Mouse (Mus musculus): ENCODE data around the gene Bfsp2. TPM values are rescaled to one million over a fixed set of nuclear protein-coding genes. Genes with fewer than 3 reads are reported as not detected.

Bfsp2 gene
- polyA plus RNA-seq, 1 experiment from 2014 or later, result 2.2 TPM

DNA sequence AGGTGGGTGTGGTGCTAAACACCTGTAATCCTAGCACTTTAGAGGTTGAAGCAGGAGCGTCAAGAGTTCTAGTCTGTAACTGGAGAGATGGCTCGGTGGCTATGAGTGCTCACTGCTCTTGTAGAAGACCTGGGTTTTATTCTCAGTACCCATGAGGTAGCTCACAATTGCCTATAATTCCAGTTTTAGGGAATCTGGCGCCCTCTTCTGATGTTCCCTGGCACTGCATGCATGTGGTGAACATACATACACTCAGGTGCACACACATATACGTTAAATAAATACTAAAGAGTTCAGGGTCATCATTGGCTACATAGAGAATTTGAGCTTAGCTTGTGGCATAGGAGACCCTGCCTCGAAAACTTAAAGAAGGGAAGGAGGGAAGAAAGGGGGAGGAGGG, 35.6 kb downstream of the Bfsp2 start:
- H3K4me2 ChIP-seq (ENCODE audit: low read length), result no peak overlapping the region
- no peaks in the 10 kb centered on the region for H3K36me3 ChIP-seq (ENCODE audit: control insufficient read depth, insufficient read depth, low read length)
- no peaks in the 10 kb centered on the region for H3K27me3 ChIP-seq (ENCODE audit: control insufficient read depth, insufficient read depth, low read depth, low read length)
- H3K27ac ChIP-seq (ENCODE audit: low read length), result peak overlapping the region; percentile 48; the same call in 1 of the 2 replicates
- H3K9ac ChIP-seq (ENCODE audit: low read depth, low read length), result no peak overlapping the region
- no peak for ATAC-seq
- H3K9me3 ChIP-seq (replicated peaks; ENCODE audit: control insufficient read depth, low read length, poor library complexity, severe bottlenecking), result no peaks in the 10 kb centered on the region
- H3K4me3 ChIP-seq (ENCODE audit: low read depth, low read length), result no peak overlapping the region
- H3K4me1 ChIP-seq (ENCODE audit: control insufficient read depth, insufficient read depth, low read length), result peaks cover 22% of the 10 kb centered on the region
- WGBS, result 91% methylated on average over 5 of the region's 5 CpGs

DNA sequence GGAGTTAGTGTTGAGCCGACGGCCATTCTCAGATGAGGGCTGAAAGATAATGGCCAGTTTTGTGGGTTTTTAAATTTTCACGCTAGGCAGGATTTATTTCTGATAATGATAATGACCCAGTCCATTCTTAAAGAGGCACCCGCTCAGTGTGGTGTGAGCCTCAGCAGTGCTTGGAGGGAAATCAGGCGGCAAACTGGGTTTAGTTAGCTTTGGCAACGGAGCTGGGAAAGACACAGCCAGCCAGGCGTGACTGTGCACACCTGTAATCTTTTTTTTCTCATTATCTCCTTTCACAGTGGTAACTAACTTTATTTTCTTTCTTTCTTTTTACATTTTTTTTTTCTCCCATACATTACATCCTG, 36.4 kb downstream of the Bfsp2 start:
- H3K4me2 ChIP-seq (ENCODE audit: low read length), result peak overlapping the region; percentile 27; the same call in 1 of the 2 replicates
- peaks cover 22% of the 10 kb centered on the region for H3K4me1 ChIP-seq (ENCODE audit: control insufficient read depth, insufficient read depth, low read length)
- no peaks in the 10 kb centered on the region for H3K27me3 ChIP-seq (ENCODE audit: control insufficient read depth, insufficient read depth, low read depth, low read length)
- no peak for ATAC-seq
- H3K9ac ChIP-seq (ENCODE audit: low read depth, low read length), result no peak overlapping the region
- H3K9me3 ChIP-seq (replicated peaks; ENCODE audit: control insufficient read depth, low read length, poor library complexity, severe bottlenecking), result no peaks in the 10 kb centered on the region
- H3K27ac ChIP-seq (ENCODE audit: low read length), result peak overlapping the region; percentile 61
- 11% methylated on average over 7 of the region's 7 CpGs for WGBS
- H3K36me3 ChIP-seq (ENCODE audit: control insufficient read depth, insufficient read depth, low read length), result no peaks in the 10 kb centered on the region
- H3K4me3 ChIP-seq (ENCODE audit: low read depth, low read length), result no peak overlapping the region

GRCm38 (mm10) chr9:103443121-103443823, 36.9 kb downstream of the Bfsp2 start:
- 11% methylated on average over 13 of the region's 13 CpGs for WGBS
- Histone ChIP-seq H3K4me3 (ENCODE audit: low read depth, low read length) (no peak overlapping the region), H3K9me3 (replicated peaks; ENCODE audit: control insufficient read depth, low read length, poor library complexity, severe bottlenecking) (no peaks in the 10 kb centered on the region), H3K27me3 (ENCODE audit: control insufficient read depth, insufficient read depth, low read depth, low read length) (no peaks in the 10 kb centered on the region), H3K4me2 (ENCODE audit: low read length) (peak overlapping the region; percentile 27; the same call in 1 of the 2 replicates), H3K9ac (ENCODE audit: low read depth, low read length) (no peak overlapping the region), H3K36me3 (ENCODE audit: control insufficient read depth, insufficient read depth, low read length) (no peaks in the 10 kb centered on the region), H3K4me1 (ENCODE audit: control insufficient read depth, insufficient read depth, low read length) (peaks cover 22% of the 10 kb centered on the region), H3K27ac (ENCODE audit: low read length) (peak overlapping the region; percentile 61)
- peak; percentile 71 for ATAC-seq

DNA sequence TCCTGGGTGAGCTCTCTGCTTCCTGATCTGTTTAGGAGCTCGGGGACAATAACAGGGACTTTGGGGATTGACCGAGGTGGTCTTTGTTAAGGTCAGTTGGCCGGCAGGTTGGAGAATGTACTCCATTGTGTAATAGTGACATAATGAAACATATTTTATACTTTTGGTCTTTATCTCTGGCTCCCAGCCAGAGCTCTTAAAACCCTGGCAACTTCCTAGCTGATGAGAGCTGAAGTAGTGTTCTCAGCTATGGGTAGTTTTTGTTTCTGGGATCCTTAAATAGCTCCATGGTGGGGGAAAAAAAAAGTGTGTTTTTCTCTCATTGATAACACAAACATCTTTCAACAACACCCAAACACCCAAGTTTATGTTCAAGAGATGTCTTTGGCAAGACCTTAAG, 39.6 kb downstream of the Bfsp2 start:
- WGBS, result 58% methylated on average over 3 of the region's 3 CpGs
- no peak overlapping the region for H3K4me2 ChIP-seq (ENCODE audit: low read length)
- no peak for ATAC-seq

DNA sequence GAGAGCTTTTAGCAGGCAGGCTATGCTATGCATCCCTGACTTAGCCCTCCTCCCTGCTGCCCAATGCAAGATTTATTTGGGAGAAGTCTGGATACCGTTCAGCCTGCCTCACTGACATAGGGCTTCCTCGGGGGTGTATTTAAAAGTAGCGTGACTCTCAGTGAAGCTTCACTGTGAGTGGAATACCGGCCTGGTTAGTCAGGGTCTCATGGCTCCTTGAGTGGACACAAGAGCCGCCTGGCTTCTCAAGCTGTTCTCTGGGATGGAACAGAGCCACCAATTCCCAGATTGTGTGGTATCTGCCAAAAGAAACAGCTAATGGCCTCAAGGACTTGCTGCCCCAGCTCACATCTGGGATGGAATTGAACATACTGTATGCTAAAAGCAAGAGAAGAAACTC, 43.1 kb downstream of the Bfsp2 start:
- H3K4me1 ChIP-seq (ENCODE audit: control insufficient read depth, insufficient read depth, low read length), result peaks cover 4% of the 10 kb centered on the region; the same call in 1 of the 2 replicates
- H3K4me3 ChIP-seq (ENCODE audit: low read depth, low read length), result no peak overlapping the region
- no peaks in the 10 kb centered on the region for H3K36me3 ChIP-seq (ENCODE audit: control insufficient read depth, insufficient read depth, low read length)
- no peak overlapping the region for H3K9ac ChIP-seq (ENCODE audit: low read depth, low read length)
- no peak overlapping the region for H3K4me2 ChIP-seq (ENCODE audit: low read length)
- ATAC-seq, result no peak
- H3K27ac ChIP-seq (ENCODE audit: low read length), result no peak overlapping the region
- H3K9me3 ChIP-seq (replicated peaks; ENCODE audit: control insufficient read depth, low read length, poor library complexity, severe bottlenecking), result no peaks in the 10 kb centered on the region
- 76% methylated on average over 5 of the region's 5 CpGs for WGBS
- no peaks in the 10 kb centered on the region for H3K27me3 ChIP-seq (ENCODE audit: control insufficient read depth, insufficient read depth, low read depth, low read length)

More for the DNA sequence above, 39.6 kb downstream of the Bfsp2 start:
- H3K27ac ChIP-seq (ENCODE audit: low read length), result no peak overlapping the region
- no peaks in the 10 kb centered on the region for H3K27me3 ChIP-seq (ENCODE audit: control insufficient read depth, insufficient read depth, low read depth, low read length)
- H3K36me3 ChIP-seq (ENCODE audit: control insufficient read depth, insufficient read depth, low read length), result no peaks in the 10 kb centered on the region
- peaks cover 22% of the 10 kb centered on the region for H3K4me1 ChIP-seq (ENCODE audit: control insufficient read depth, insufficient read depth, low read length)
- no peaks in the 10 kb centered on the region for H3K9me3 ChIP-seq (replicated peaks; ENCODE audit: control insufficient read depth, low read length, poor library complexity, severe bottlenecking)
- no peak overlapping the region for H3K4me3 ChIP-seq (ENCODE audit: low read depth, low read length)
- no peak overlapping the region for H3K9ac ChIP-seq (ENCODE audit: low read depth, low read length)

DNA sequence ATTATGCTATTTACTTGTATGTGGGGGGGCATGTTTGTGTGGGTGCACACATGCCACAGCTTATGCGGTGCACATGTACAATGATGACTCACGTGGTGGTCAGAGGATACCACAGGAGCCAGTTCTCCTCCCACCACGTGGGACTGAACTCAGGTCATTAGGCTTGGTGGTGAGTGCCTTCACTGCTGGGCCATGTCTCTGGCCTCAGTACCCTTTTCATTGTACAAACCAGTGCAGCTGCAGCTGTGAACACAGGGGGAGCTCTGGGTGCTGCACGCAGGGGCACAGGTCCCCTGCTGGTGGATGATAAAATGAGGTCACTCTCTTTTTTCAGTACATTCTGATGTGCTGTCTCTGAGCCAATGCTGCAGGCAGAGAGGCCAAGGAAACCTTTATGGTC, 46.1 kb downstream of the Bfsp2 start:
- Histone ChIP-seq H3K9ac (ENCODE audit: low read depth, low read length) (no peak overlapping the region), H3K27ac (ENCODE audit: low read length) (no peak overlapping the region), H3K27me3 (ENCODE audit: control insufficient read depth, insufficient read depth, low read depth, low read length) (no peaks in the 10 kb centered on the region), H3K36me3 (ENCODE audit: control insufficient read depth, insufficient read depth, low read length) (no peaks in the 10 kb centered on the region), H3K9me3 (replicated peaks; ENCODE audit: control insufficient read depth, low read length, poor library complexity, severe bottlenecking) (no peaks in the 10 kb centered on the region), H3K4me1 (ENCODE audit: control insufficient read depth, insufficient read depth, low read length) (0 out of 2 replicates have a peak, but pooled peaks cover 2% of the 10 kb centered on the region), H3K4me2 (ENCODE audit: low read length) (no peak overlapping the region), H3K4me3 (ENCODE audit: low read depth, low read length) (no peak overlapping the region)
- ATAC-seq, result no peak
- 59% methylated on average over 4 of the region's 4 CpGs for WGBS

GRCm38 (mm10) chr9:103432122-103432778, 48.0 kb downstream of the Bfsp2 start:
- ATAC-seq, result no peak
- no peak overlapping the region for H3K4me3 ChIP-seq (ENCODE audit: low read depth, low read length)
- H3K36me3 ChIP-seq (ENCODE audit: control insufficient read depth, insufficient read depth, low read length), result no peaks in the 10 kb centered on the region
- no peak overlapping the region for H3K9ac ChIP-seq (ENCODE audit: low read depth, low read length)
- H3K9me3 ChIP-seq (replicated peaks; ENCODE audit: control insufficient read depth, low read length, poor library complexity, severe bottlenecking), result no peaks in the 10 kb centered on the region
- H3K4me2 ChIP-seq (ENCODE audit: low read length), result no peak overlapping the region
- WGBS, result 56% methylated on average over 13 of the region's 13 CpGs
- H3K4me1 ChIP-seq (ENCODE audit: control insufficient read depth, insufficient read depth, low read length), result 0 out of 2 replicates have a peak, but pooled peaks cover 2% of the 10 kb centered on the region
- H3K27me3 ChIP-seq (ENCODE audit: control insufficient read depth, insufficient read depth, low read depth, low read length), result no peaks in the 10 kb centered on the region
- 0 out of 2 replicates have a peak overlapping the region, but pooled peaks have one; percentile 12 for H3K27ac ChIP-seq (ENCODE audit: low read length)

GRCm38 (mm10) chr9:103431718-103432117, 48.5 kb downstream of the Bfsp2 start:
- Histone ChIP-seq H3K9ac (ENCODE audit: low read depth, low read length) (no peak overlapping the region), H3K4me3 (ENCODE audit: low read depth, low read length) (no peak overlapping the region), H3K27me3 (ENCODE audit: control insufficient read depth, insufficient read depth, low read depth, low read length) (no peaks in the 10 kb centered on the region), H3K9me3 (replicated peaks; ENCODE audit: control insufficient read depth, low read length, poor library complexity, severe bottlenecking) (no peaks in the 10 kb centered on the region), H3K4me2 (ENCODE audit: low read length) (no peak overlapping the region), H3K4me1 (ENCODE audit: control insufficient read depth, insufficient read depth, low read length) (0 out of 2 replicates have a peak, but pooled peaks cover 2% of the 10 kb centered on the region), H3K36me3 (ENCODE audit: control insufficient read depth, insufficient read depth, low read length) (no peaks in the 10 kb centered on the region), H3K27ac (ENCODE audit: low read length) (0 out of 2 replicates have a peak overlapping the region, but pooled peaks have one; percentile 12)
- 80% methylated on average over 1 of the region's 1 CpGs for WGBS
- no peak for ATAC-seq

Data from midbrain, embryonic 16.5 days (tissue).